Mouse (Mus musculus): ENCODE results near the gene Olfr346.

Gene Olfr346

DNA sequence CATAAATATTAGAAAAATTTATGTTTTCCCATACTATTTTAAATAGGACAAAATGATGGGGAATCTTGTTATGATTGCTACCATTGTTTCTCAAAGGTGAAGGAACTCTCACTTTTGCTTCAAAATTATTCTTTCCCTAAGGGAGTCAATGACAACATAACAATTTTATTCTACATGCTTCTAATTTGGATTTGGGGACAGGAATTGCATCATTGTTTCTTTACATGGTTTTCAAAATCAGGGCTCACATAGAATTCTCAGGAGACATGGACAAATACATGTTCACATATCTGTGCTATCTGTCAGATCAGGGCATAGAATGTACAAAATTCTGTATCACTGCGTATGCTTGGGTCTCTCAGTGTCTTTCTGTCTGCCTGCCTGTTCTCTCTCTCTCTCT, at the start of gene Olfr346:
TSS of gene Olfr346 (plus strand) at position 301 of the 400 bp plus-strand sequence.
- no peak for DNase-seq (ENCODE audit: extremely low spot score, low read depth, low spot score)

DNA sequence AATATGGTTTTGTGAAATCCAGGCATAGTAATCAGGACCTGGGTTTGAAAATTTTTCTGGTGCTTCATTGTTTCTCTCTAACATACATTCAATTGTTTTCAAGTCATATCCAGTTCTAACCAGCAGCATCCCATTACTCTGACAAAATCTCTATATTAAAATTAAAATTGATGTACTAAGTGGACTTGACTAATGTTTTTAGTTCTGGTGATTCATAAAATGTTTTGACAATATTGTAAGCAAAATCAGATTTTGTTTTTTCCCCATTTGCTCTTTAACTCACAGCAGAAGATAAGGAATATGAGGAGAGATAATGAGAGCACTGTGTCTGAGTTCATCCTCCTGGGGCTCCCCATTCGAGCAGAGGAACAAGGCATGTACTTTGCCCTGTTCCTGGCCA, 45.8 kb upstream of the Olfr346 start, which contains the start of gene Olfr345:
TSS of gene Olfr345 (plus strand) at position 301 of the 400 bp plus-strand sequence.
- DNase-seq (ENCODE audit: extremely low spot score, low read depth, low spot score) = no peak

DNA sequence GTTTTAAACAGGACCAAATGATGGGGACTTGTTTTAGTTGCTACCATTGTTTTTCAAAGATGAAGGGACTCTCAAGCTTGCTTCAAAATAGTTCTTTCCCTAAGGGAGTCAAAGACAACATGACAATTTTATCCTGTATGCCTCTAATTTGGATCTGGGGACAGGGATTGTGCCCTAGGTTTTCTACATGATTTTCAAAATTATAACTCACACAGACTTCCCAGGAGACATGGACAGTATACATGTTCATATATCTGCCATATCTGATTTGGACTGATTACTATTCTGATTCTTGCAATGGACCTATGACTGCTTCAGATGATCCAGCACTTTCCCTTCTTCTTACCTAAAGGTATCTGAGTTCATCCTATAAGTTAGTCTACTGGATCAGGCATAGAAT, 46.0 kb downstream of the Olfr346 start, which contains the start of gene Olfr347:
TSS of gene Olfr347 (plus strand) at position 301 of the 400 bp plus-strand sequence.
- no peak for DNase-seq (ENCODE audit: extremely low spot score, low read depth, low spot score)

DNA sequence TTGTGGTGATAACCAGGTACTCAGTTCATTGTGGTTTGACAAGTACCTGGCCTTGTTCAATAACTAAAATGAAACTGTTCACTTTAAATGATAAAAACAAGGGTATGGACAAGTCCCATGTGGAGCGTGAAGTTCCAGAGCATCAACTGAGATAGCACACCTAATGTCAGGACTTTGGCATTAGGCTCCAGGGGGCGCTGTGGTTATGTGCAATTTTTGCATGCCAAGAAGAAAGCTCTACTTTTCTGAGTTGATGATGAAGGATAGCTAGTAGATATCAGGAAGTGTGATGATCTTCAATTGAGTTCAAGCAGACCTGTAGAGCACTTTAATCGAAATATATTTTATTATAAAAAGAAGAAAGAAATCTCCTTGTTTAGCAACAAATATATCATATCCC, 50.6 kb downstream of the Olfr346 start:
- DNase-seq (ENCODE audit: extremely low spot score, low read depth, low spot score) = no peak
